Comparison of ENCODE assay signal across 18 mouse cellular contexts in the genomic region with DNA sequence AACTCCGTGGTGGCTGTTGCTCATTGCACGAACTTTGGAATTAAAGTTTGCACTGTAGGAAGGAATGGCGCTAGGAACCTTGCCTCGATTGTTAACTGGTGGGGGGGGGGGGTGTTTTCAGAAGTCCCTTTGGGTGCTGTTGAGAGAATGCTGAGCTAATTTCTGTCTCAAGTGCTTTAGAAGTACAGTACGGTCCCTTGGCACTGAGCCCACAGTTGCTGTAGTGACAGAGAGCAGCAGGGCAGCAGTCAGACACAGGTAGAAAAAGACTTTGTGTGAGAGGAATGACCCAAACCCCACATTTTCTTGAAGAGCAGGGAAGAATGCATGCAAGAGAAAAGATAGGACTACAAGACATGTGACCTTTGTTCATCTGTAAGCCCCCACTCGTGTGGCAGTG. TPM values are rescaled to one million over a fixed set of nuclear protein-coding genes. Genes with fewer than 3 reads are reported as not detected.
DNase-seq lines count a peak whose midpoint lies in the region; ATAC-seq and TF ChIP-seq lines count a peak whose summit lies in the region.
"Had no signal": no experiment of that assay in that cellular context is flagged by ENCODE, and none has a peak within 500 bp of the region (broad histone marks: within the 10 kb centered on the region; RNA-seq: fewer than 3 reads in every experiment).

No protein-coding gene starts in this region.

- H3K4me3 ChIP-seq in heart, embryonic 10.5 days: no peak overlapping the region
- no peak overlapping the region for H3K4me3 ChIP-seq in heart, embryonic 14.5 days (ENCODE audit: control insufficient read depth in 1 of 2, insufficient read depth in 1 of 2, low read depth in 1 of 2, low read length in 2 of 2)
- no peak overlapping the region for H3K4me3 ChIP-seq in lung, postnatal 0 days (ENCODE audit: low read depth, low read length)
- H3K4me3 ChIP-seq in forebrain, embryonic 11.5 days (ENCODE audit: low read depth, low read length): no peak overlapping the region
- H3K4me3 ChIP-seq: liver, embryonic 12.5 days had no signal

- H3K9ac ChIP-seq in heart, embryonic 14.5 days (ENCODE audit: low read length): no peak overlapping the region
- no peak overlapping the region for H3K9ac ChIP-seq in lung, postnatal 0 days (replicated peaks; ENCODE audit: low read depth)
- no peak overlapping the region for H3K9ac ChIP-seq in forebrain, embryonic 11.5 days (ENCODE audit: low read length)
- H3K9ac ChIP-seq: hindbrain, embryonic 14.5 days; liver, embryonic 12.5 days had no signal

- TF ChIP-seq POLR2A in brain, embryonic 14.5 days (IDR thresholded peaks at IDR 0.05; ENCODE audit: borderline replicate concordance, extremely low read depth, insufficient read depth, insufficient read length, poor library complexity, severe bottlenecking): no peak

- ATAC-seq in heart, embryonic 14.5 days (ENCODE audit: insufficient number of reproducible peaks, insufficient read depth, low FRiP score, low read depth): no peak
- peak; percentile 62; the same call in 1 of the 2 replicates for ATAC-seq in lung, postnatal 0 days
- no peak for ATAC-seq in forebrain, embryonic 11.5 days (replicated peaks; ENCODE audit: low FRiP score)
- ATAC-seq: forebrain, embryonic 16.5 days; liver, embryonic 12.5 days had no signal

- H3K4me2 ChIP-seq in heart, embryonic 14.5 days (ENCODE audit: low read length): no peak overlapping the region; the same call in 1 of the 2 replicates
- H3K4me2 ChIP-seq in lung, postnatal 0 days (replicated peaks; ENCODE audit: low read depth, low read length): no peak overlapping the region
- no peak overlapping the region for H3K4me2 ChIP-seq in forebrain, embryonic 11.5 days (ENCODE audit: low read depth, low read length, severe bottlenecking)
- H3K4me2 ChIP-seq: hindbrain, embryonic 14.5 days; liver, embryonic 12.5 days had no signal

- H3K9me3 ChIP-seq in heart, embryonic 10.5 days: no peaks in the 10 kb centered on the region
- no peaks in the 10 kb centered on the region for H3K9me3 ChIP-seq in heart, embryonic 14.5 days (ENCODE audit: control insufficient read depth, low read length)
- H3K9me3 ChIP-seq in lung, postnatal 0 days (ENCODE audit: low read length): no peaks in the 10 kb centered on the region
- H3K9me3 ChIP-seq in forebrain, embryonic 11.5 days (ENCODE audit: control insufficient read depth, low read length): no peaks in the 10 kb centered on the region
- H3K9me3 ChIP-seq: liver, embryonic 12.5 days had no signal

- 69% methylated on average over 6 of the region's 6 CpGs for WGBS in heart, embryonic 10.5 days
- WGBS in heart, embryonic 14.5 days: 27% methylated on average over 6 of the region's 6 CpGs
- 54% methylated on average over 6 of the region's 6 CpGs for WGBS in lung, postnatal 0 days
- whole genome bisulfite sequencing in forebrain, embryonic 11.5 days: 85% methylated on average over 6 of the region's 6 CpGs

- no peak for TF ChIP-seq CTCF in brain, embryonic 14.5 days (IDR thresholded peaks at IDR 0.05; ENCODE audit: borderline replicate concordance, extremely low read depth, insufficient read depth, insufficient read length)
- no peak for TF ChIP-seq CTCF in lung, postnatal 0 days (IDR thresholded peaks at IDR 0.05)

- peaks cover 1% of the 10 kb centered on the region; the same call in 1 of the 2 replicates for H3K36me3 ChIP-seq in heart, embryonic 10.5 days
- no peaks in the 10 kb centered on the region for H3K36me3 ChIP-seq in heart, embryonic 14.5 days (ENCODE audit: control insufficient read depth, insufficient read depth, low read length)
- H3K36me3 ChIP-seq in lung, postnatal 0 days (ENCODE audit: insufficient read depth, low read length): no peaks in the 10 kb centered on the region
- H3K36me3 ChIP-seq in forebrain, embryonic 11.5 days (ENCODE audit: control insufficient read depth, insufficient read depth, low read length): no peaks in the 10 kb centered on the region
- H3K36me3 ChIP-seq: liver, embryonic 12.5 days had no signal

- H3K4me1 ChIP-seq in heart, embryonic 10.5 days: peaks cover 65% of the 10 kb centered on the region
- H3K4me1 ChIP-seq in heart, embryonic 14.5 days (ENCODE audit: control insufficient read depth in 2 of 2, insufficient read depth in 2 of 2, low read length in 2 of 2): peaks cover 38 to 41% of the 10 kb centered on the region in 2 experiments
- H3K4me1 ChIP-seq in lung, postnatal 0 days (ENCODE audit: insufficient read depth, low read depth, low read length): no peaks in the 10 kb centered on the region
- H3K4me1 ChIP-seq in forebrain, embryonic 11.5 days (replicated peaks; ENCODE audit: control insufficient read depth, insufficient read depth, low read length): no peaks in the 10 kb centered on the region
- H3K4me1 ChIP-seq: liver, embryonic 12.5 days had no signal

- peak overlapping the region; percentile 80 for H3K27ac ChIP-seq in heart, embryonic 10.5 days
- H3K27ac ChIP-seq in heart, embryonic 14.5 days (replicated peaks in 1 of 2; ENCODE audit: control insufficient read depth in 1 of 2, insufficient read depth in 1 of 2, low read depth in 2 of 2, low read length in 2 of 2): peak overlapping the region; percentile 46 to 75
- no peak overlapping the region for H3K27ac ChIP-seq in lung, postnatal 0 days (ENCODE audit: low read length)
- no peak overlapping the region for H3K27ac ChIP-seq in forebrain, embryonic 11.5 days (ENCODE audit: low read depth, low read length)
- H3K27ac ChIP-seq: hindbrain, embryonic 14.5 days; liver, embryonic 12.5 days; stomach, postnatal 0 days had no signal

- DNase-seq in heart, embryonic 10.5 days (ENCODE audit: low spot score): no peak
- no peak for DNase-seq in heart, adult 9 months (ENCODE audit: low spot score in 2 of 2)
- DNase-seq in brain, embryonic 14.5 days (ENCODE audit: low read depth): peak; percentile 19
- DNase-seq in lung, postnatal 0 days (ENCODE audit: low spot score): peak; percentile 75
- DNase-seq in thymus, postnatal 10 days (ENCODE audit: low spot score in 2 of 2): no peak
- DNase-seq in forebrain, embryonic 11.5 days (ENCODE audit: low spot score): no peak
- DNase-seq: cerebellum, adult 18-20 months; gastrocnemius, postnatal 14 days; kidney, adult 8-10 months; retina, postnatal 1 day; spleen, adult 18-20 months had no signal

- H3K27me3 ChIP-seq in heart, embryonic 10.5 days (ENCODE audit: insufficient read depth, poor library complexity, severe bottlenecking): no peaks in the 10 kb centered on the region
- H3K27me3 ChIP-seq in heart, embryonic 14.5 days (ENCODE audit: control insufficient read depth, insufficient read depth, low read length): no peaks in the 10 kb centered on the region
- no peaks in the 10 kb centered on the region for H3K27me3 ChIP-seq in lung, postnatal 0 days (replicated peaks; ENCODE audit: insufficient read depth, low read length)
- H3K27me3 ChIP-seq in forebrain, embryonic 11.5 days (ENCODE audit: control insufficient read depth, insufficient read depth, low read length): no peaks in the 10 kb centered on the region
- H3K27me3 ChIP-seq: liver, embryonic 12.5 days had no signal

- TF ChIP-seq EP300 in lung, postnatal 0 days (IDR thresholded peaks at IDR 0.05): no peak

RNA-seq across cellular contexts. Expression of gene Togaram2, which starts 39.2 kb away (rescaled TPM):
- polyA plus RNA-seq in heart, embryonic 10.5 days (2016; fragmentation: Nextera tagmentation; extraction: Ambion mirVana): 1.9 and 3.6 TPM in 2 replicates
- 0.61 and 0.68 TPM in 2 replicates for polyA plus RNA-seq in brain, embryonic 14.5 days (2012; rRNA removed)
- polyA plus RNA-seq in heart, embryonic 14.5 days (2014; fragmentation: Nextera tagmentation; extraction: Ambion mirVana): 2.5 and 2.8 TPM in 2 replicates
- polyA plus RNA-seq in lung, postnatal 0 days (2015; fragmentation: Nextera tagmentation; extraction: Ambion mirVana): 6.3 and 9.1 TPM in 2 replicates
- 0.05 and 0.13 TPM in 2 replicates for polyA plus RNA-seq in forebrain, embryonic 11.5 days (2014; fragmentation: Nextera tagmentation; extraction: Ambion mirVana)

RNA-seq across cellular contexts. Expression of gene Pcare, which starts 40.4 kb away (rescaled TPM):
- polyA plus RNA-seq in heart, embryonic 10.5 days (2016; fragmentation: Nextera tagmentation; extraction: Ambion mirVana): 0.03 TPM in 1 of 2 replicates, not detected in the other
- polyA plus RNA-seq in brain, embryonic 14.5 days (2012; rRNA removed): not detected in 2 replicates
- not detected in 2 replicates for polyA plus RNA-seq in heart, embryonic 14.5 days (2014; fragmentation: Nextera tagmentation; extraction: Ambion mirVana)
- polyA plus RNA-seq in lung, postnatal 0 days (2015; fragmentation: Nextera tagmentation; extraction: Ambion mirVana): not detected in 2 replicates
- not detected in 2 replicates for polyA plus RNA-seq in forebrain, embryonic 11.5 days (2014; fragmentation: Nextera tagmentation; extraction: Ambion mirVana)
- polyA plus RNA-seq: forebrain, embryonic 16.5 days; hindbrain, embryonic 14.5 days; midbrain, postnatal 0 days; neural tube, embryonic 14.5 days; stomach, postnatal 0 days had no signal

RNA-seq across cellular contexts. Expression of gene Clip4, which starts 56.0 kb away (rescaled TPM):
- polyA plus RNA-seq in heart, embryonic 10.5 days (2016; fragmentation: Nextera tagmentation; extraction: Ambion mirVana): 13.9 and 27.9 TPM in 2 replicates
- 16.7 and 18.0 TPM in 2 replicates for polyA plus RNA-seq in brain, embryonic 14.5 days (2012; rRNA removed)
- polyA plus RNA-seq in heart, embryonic 14.5 days (2014; fragmentation: Nextera tagmentation; extraction: Ambion mirVana): 42.6 and 45.3 TPM in 2 replicates
- 25.8 and 30.3 TPM in 2 replicates for polyA plus RNA-seq in lung, postnatal 0 days (2015; fragmentation: Nextera tagmentation; extraction: Ambion mirVana)
- polyA plus RNA-seq in forebrain, embryonic 11.5 days (2014; fragmentation: Nextera tagmentation; extraction: Ambion mirVana): 10.1 and 10.2 TPM in 2 replicates

Comparison
In these comparisons a context has a peak if more than half of its experiments do, and no peak if none do; other contexts are left out.
1. DNase-seq: peak in brain, embryonic 14.5 days (single experiment) and lung, postnatal 0 days (single experiment); none in heart, embryonic 10.5 days (single experiment), heart, adult 9 months (0 of 2), thymus, postnatal 10 days (0 of 2) and forebrain, embryonic 11.5 days (single experiment).
2. H3K27ac ChIP-seq: peak in heart, embryonic 10.5 days (single experiment) and heart, embryonic 14.5 days (2 of 2); none in lung, postnatal 0 days (single experiment) and forebrain, embryonic 11.5 days (single experiment).